Mouse (Mus musculus): ENCODE results near the gene Speer4e.
"Not testable (repeated sequence)": the region's sequence is repeated elsewhere in the genome, so short reads cannot be mapped to it uniquely, and the experiment has no call there.

GRCm38 (mm10) chr5:14977368-14977767, 39.1 kb upstream of the Speer4e start:
- TF ChIP-seq POLR2A (IDR thresholded peaks at IDR 0.05; ENCODE audit: insufficient read depth, low read length); EP300 (IDR thresholded peaks at IDR 0.05; ENCODE audit: insufficient read depth, low read depth, low read length); CTCF (IDR thresholded peaks at IDR 0.05; ENCODE audit: low read depth, low read length): not testable (repeated sequence)

Data from ES-Bruce4 (cell line).